Mouse (Mus musculus) heart, adult 9 months (tissue): ENCODE data around the gene Rgs7.

Source experiments
- DNase-seq, 2 experiments: peaks; one replicate each; pipeline ENCODE4 v3.0.0; 2022; ENCODE audit warnings: low spot score in 2 of 2

Rgs7 gene

GRCm38 (mm10) chr1:175300895-175301294 is 191.4 kb downstream of the Rgs7 start:
- DNase-seq = no peak

- no peak for DNase-seq
These were observed 191.9 kb downstream of the Rgs7 start for GRCm38 (mm10) chr1:175300404-175300803.

- no peak for DNase-seq
These were observed 192.5 kb downstream of the Rgs7 start for GRCm38 (mm10) chr1:175299603-175300397.

- no peak for DNase-seq
These were observed 195.4 kb downstream of the Rgs7 start for GRCm38 (mm10) chr1:175296906-175297305.

GRCm38 (mm10) chr1:175290072-175290471 is 202.2 kb downstream of the Rgs7 start:
- no peak for DNase-seq

- no peak for DNase-seq
These were observed 230.0 kb downstream of the Rgs7 start for GRCm38 (mm10) chr1:175262341-175262740.

GRCm38 (mm10) chr1:175259374-175259773 is 232.9 kb downstream of the Rgs7 start:
- DNase-seq = no peak

GRCm38 (mm10) chr1:175255224-175255623 is 237.1 kb downstream of the Rgs7 start:
- no peak for DNase-seq

GRCm38 (mm10) chr1:175254724-175255123 is 237.6 kb downstream of the Rgs7 start:
- no peak for DNase-seq

GRCm38 (mm10) chr1:175242135-175242534 is 250.2 kb downstream of the Rgs7 start:
- no peak for DNase-seq

- no peak for DNase-seq
These were observed 252.2 kb downstream of the Rgs7 start for GRCm38 (mm10) chr1:175240137-175240536.

GRCm38 (mm10) chr1:175221593-175222500 is 270.5 kb downstream of the Rgs7 start:
- DNase-seq = no peak

- DNase-seq = no peak
These were observed 272.7 kb downstream of the Rgs7 start for GRCm38 (mm10) chr1:175219563-175219962.

GRCm38 (mm10) chr1:175207004-175207403 is 285.3 kb downstream of the Rgs7 start:
- no peak for DNase-seq

GRCm38 (mm10) chr1:175205633-175206032 is 286.7 kb downstream of the Rgs7 start:
- no peak for DNase-seq

- no peak for DNase-seq
These were observed 288.8 kb downstream of the Rgs7 start for GRCm38 (mm10) chr1:175203544-175203943.

- DNase-seq = no peak
These were observed 289.4 kb downstream of the Rgs7 start for GRCm38 (mm10) chr1:175202902-175203301.

- no peak for DNase-seq
These were observed 293.4 kb downstream of the Rgs7 start for GRCm38 (mm10) chr1:175198881-175199280.

GRCm38 (mm10) chr1:175195806-175196205 is 296.5 kb downstream of the Rgs7 start:
- no peak for DNase-seq

GRCm38 (mm10) chr1:175188186-175188585 is 304.1 kb downstream of the Rgs7 start:
- DNase-seq = no peak

- no peak for DNase-seq
These were observed 307.1 kb downstream of the Rgs7 start for GRCm38 (mm10) chr1:175185211-175185610.

- DNase-seq = no peak
These were observed 307.6 kb downstream of the Rgs7 start for GRCm38 (mm10) chr1:175184736-175185135.

- no peak for DNase-seq
These were observed 313.6 kb downstream of the Rgs7 start for GRCm38 (mm10) chr1:175178733-175179132.
